Mouse (Mus musculus): ENCODE measurements at regions not wholly inside any gene's neighbourhood (a gene's known extent, or its start where the extent isn't known, plus 50 kb on each side); places are given as distances from the start of the nearest gene placed in this dataset.
"Not testable (repeated sequence)": the region's sequence is repeated elsewhere in the genome, so short reads cannot be mapped to it uniquely, and the experiment has no call there.

- TF ChIP-seq CTCF (IDR thresholded peaks at IDR 0.05; ENCODE audit: insufficient read depth, low read depth, low read length), result no peak
- TF ChIP-seq POLR2A (IDR thresholded peaks at IDR 0.05; ENCODE audit: insufficient read depth, low read depth, low read length), result no peak
- Histone ChIP-seq H3K4me3 (ENCODE audit: insufficient read depth, low read depth, low read length) (no peak overlapping the region), H3K27ac (ENCODE audit: insufficient read depth, low read depth, low read length) (no peak overlapping the region), H3K4me1 (ENCODE audit: control insufficient read depth, insufficient read depth, low read length) (no peaks in the 10 kb centered on the region)
- WGBS, result 88% methylated on average over 1 of the region's 1 CpGs
These were observed 1072.0 kb downstream of the Adam6a start for GRCm38 (mm10) chr12:114615712-114616111.

GRCm38 (mm10) chr12:114641089-114641488, 1097.4 kb downstream of the Adam6a start:
- H3K4me1 ChIP-seq (ENCODE audit: control insufficient read depth, insufficient read depth, low read length), result no peaks in the 10 kb centered on the region
- no peak overlapping the region for H3K27ac ChIP-seq (ENCODE audit: insufficient read depth, low read depth, low read length)
- 56% methylated on average over 1 of the region's 1 CpGs for WGBS

DNA sequence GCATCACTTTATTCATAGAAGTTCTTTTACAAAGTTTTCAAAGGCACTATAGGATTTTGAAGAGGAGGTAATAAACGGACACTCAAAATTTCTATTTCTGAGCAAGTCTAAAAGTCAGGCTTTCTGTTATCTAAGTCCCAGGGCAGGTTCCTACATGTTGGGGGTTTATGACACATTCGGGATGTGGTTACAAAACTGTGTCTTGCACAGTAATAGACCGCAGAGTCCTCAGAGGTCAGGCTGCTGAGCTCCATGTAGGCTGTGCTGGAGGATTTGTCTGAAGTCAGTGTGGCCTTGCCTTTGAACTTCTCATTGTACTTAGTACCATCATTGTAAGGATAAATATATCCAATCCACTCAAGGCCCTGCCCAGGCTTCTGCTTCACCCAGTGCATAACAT, 1102.7 kb downstream of the Adam6a start:
- H3K27ac ChIP-seq (ENCODE audit: insufficient read depth, low read depth, low read length), result no peak overlapping the region
- 89% methylated on average over 3 of the region's 3 CpGs for WGBS
- TF ChIP-seq POLR2A (IDR thresholded peaks at IDR 0.05; ENCODE audit: insufficient read depth, low read depth, low read length), result no peak
- no peak for TF ChIP-seq CTCF (IDR thresholded peaks at IDR 0.05; ENCODE audit: insufficient read depth, low read depth, low read length)
- H3K4me3 ChIP-seq (ENCODE audit: insufficient read depth, low read depth, low read length), result no peak overlapping the region
- H3K4me1 ChIP-seq (ENCODE audit: control insufficient read depth, insufficient read depth, low read length), result no peaks in the 10 kb centered on the region

More at GRCm38 (mm10) chr12:114641089-114641488, 1097.4 kb downstream of the Adam6a start:
- H3K4me3 ChIP-seq (ENCODE audit: insufficient read depth, low read depth, low read length), result no peak overlapping the region
- no peak for TF ChIP-seq CTCF (IDR thresholded peaks at IDR 0.05; ENCODE audit: insufficient read depth, low read depth, low read length)
- no peak for TF ChIP-seq POLR2A (IDR thresholded peaks at IDR 0.05; ENCODE audit: insufficient read depth, low read depth, low read length)

DNA sequence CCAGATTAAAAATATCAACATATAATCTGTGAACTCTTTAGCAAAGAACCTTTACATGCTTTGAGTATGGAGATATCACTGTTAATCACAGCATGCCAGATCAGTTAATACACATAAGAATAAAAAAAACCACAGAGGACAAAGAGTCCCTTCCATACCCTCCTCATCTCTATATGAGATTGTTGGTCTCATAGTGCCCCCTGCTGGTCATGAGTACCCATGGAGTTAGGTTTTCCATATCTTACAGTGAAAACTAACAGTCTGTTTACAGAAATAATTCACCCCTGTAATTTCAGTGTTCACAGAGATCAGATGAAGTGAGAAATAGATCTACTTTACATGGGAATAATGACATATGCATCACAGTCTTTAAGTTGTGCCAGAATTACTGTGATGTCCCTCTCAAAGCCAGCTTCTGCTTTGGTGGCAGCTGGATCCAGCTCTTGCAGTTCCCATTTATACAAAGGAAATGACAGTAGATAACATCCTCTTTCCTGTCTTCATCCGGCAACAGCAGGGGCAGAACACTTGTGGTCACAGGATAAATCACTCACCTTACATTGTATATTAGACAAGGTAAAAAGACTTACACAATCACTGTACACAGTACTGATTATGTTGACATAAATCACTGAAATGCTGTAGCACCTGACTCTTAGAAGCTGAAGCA, 1106.9 kb downstream of the Adam6a start:
- not testable (repeated sequence) for H3K4me1 ChIP-seq (ENCODE audit: control insufficient read depth, insufficient read depth, low read length)

DNA sequence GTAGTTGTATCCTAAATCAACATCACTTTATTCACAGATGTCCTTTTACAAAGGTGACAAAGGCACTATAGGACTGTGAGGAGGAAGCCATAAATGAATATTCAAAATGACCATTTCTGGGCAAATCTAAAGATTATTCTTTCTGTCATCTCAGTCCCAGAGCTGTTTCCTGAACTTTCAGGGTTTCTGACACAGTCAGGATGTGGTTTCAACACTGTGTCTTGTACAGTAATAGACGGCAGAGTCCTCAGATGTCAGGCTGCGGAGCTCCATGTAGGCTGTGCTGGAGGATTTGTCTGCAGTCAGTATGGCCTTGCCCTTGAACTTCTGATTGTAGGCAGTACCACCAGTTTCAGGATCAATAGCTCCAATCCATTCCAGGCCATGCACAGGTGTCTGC, 1113.4 kb downstream of the Adam6a start:
- 92% methylated on average over 2 of the region's 2 CpGs for WGBS

More for the DNA sequence above, 1106.9 kb downstream of the Adam6a start:
- H3K27ac ChIP-seq (ENCODE audit: insufficient read depth, low read depth, low read length); H3K4me3 ChIP-seq (ENCODE audit: insufficient read depth, low read depth, low read length): not testable (repeated sequence)
- 87% methylated on average over 1 of the region's 1 CpGs for WGBS

More for the DNA sequence above, 1113.4 kb downstream of the Adam6a start:
- H3K4me1 ChIP-seq (ENCODE audit: control insufficient read depth, insufficient read depth, low read length); H3K4me3 ChIP-seq (ENCODE audit: insufficient read depth, low read depth, low read length); H3K27ac ChIP-seq (ENCODE audit: insufficient read depth, low read depth, low read length): not testable (repeated sequence)

All from olfactory bulb, adult 2 months (tissue).